Mouse (Mus musculus): ENCODE data around the gene Faah.

- no peak for TF ChIP-seq CTCF (IDR thresholded peaks at IDR 0.05; ENCODE audit: low read depth, low read length)
- no peak for TF ChIP-seq GATA1 (IDR thresholded peaks at IDR 0.05; ENCODE audit: borderline replicate concordance, low read length)
These were observed 81.1 kb downstream of the Faah start for GRCm38 (mm10) chr4:115936646-115937045.

Data from G1E (cell line).